Mouse (Mus musculus) erythroblast, adult 5-6 weeks (primary cell): ENCODE measurements around the gene Trp53i11. TPM values are rescaled to one million over a fixed set of nuclear protein-coding genes. Genes with fewer than 3 reads are reported as not detected.

Experiments used
- ATAC-seq: replicated peaks from 2 replicates; pipeline ENCODE4 v1.8.0; 2016; ENCODE audit warnings: moderate number of reproducible peaks, mild to moderate bottlenecking, moderate TSS enrichment, inconsistent platforms; ENCODE audit not compliant: poor library complexity, low FRiP score, severe bottlenecking
- total RNA-seq, 2 experiments: library from RNA; stranded (forward) in 1 of 2; stranded (reverse) in 1 of 2; fragments of 150-400 nt in 1 of 2; fragments of 200-764, 138-1000 nt in 1 of 2; gene quantifications; 2 replicates each; pipeline versions ENCODE4 v1.2.3 to v1.2.4; 2015 to 2017; ENCODE audit warnings: low replicate concordance in 2 of 2

Trp53i11 gene
- total RNA-seq, 2 experiments from 2014 or later, result 0.34 to 0.96 TPM

DNA sequence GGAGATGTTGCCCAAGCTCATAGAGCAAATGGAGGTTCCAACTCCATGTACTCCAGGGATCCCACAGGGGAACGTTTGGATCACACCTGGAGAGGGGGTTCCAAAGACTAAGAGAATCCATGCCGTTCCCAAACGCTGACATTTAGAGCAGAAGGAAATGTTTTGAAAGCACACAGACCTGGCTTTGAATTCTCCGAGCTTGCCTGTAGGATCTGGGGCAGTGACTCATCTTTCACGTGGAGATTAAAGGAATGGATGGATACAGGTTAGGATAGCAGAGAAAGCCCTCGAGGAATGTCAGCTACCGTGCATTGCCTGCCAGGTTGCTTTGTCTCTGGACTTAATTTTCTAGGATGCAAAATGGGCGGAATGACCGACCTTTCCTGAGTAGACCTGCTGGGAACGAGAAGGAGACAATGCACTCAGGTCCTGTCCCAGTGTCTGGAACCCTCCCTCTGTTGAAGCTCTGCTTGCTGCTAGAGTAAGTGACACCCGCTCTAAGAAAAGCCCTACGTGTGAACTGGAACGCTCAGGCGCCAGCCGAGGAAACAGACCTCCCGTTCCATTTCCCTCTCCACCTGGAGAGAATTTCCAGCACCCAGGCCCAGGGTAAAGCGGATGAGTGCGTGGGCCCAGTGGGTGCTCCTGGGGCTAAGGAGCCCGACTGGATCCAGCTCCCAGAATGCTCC, 17.0 kb upstream of the Trp53i11 start:
- no peak for ATAC-seq

DNA sequence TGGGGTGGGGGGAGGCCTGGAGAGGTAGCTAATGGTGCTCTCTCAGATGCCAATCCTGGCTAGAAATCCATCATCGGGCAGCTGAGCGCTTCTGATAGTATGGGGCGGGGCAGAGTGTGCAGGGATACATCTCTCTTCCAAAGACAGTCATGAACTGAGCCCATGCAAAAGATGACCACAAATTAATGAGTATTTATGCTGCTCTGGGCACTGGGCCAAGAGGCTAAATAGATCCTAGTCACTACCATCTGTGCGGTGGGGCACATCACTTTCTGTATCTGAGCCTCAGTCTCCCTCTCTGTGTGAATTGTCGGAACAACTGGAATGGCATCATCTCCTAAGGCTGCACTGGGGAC, 16.5 kb upstream of the Trp53i11 start:
- no peak for ATAC-seq

DNA sequence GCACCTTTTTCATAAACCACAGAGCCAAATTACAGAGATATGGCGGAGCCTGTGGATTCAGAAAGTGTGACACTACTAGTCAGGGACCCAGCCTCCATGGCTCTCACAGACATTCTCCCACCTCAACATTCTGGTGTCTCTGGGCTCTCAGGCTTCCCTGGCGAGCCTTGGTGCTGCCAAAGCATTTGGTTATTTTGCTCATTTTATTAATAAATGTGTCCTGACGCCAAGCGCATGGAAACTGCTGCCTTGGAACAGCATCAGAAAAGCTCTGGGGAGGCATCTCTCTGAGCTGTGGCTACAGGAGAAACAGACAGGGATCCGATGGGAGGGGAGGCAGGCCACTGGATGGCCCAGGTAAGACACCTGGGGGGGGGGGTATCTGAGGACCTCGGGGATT, 15.4 kb upstream of the Trp53i11 start:
- no peak for ATAC-seq

DNA sequence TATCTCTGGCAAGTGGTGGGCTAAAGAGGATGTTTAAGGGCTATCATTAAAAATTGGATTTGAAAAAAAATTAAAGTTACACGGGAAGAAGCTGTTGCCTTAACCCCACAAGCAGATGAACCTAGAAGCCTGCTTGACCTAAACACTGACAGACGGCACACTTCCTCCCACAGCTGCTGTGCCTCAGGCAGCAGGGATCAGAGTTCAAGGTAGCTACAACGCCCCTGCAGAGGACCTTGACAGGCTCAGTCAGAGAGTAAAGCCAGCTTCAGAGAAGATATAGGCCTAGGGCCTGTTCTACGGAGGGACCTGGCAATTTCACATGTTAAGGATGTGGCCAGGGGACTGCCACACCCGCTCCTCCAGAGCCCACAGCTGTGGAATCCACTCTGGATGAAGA, 14.9 kb upstream of the Trp53i11 start:
- ATAC-seq, result no peak

DNA sequence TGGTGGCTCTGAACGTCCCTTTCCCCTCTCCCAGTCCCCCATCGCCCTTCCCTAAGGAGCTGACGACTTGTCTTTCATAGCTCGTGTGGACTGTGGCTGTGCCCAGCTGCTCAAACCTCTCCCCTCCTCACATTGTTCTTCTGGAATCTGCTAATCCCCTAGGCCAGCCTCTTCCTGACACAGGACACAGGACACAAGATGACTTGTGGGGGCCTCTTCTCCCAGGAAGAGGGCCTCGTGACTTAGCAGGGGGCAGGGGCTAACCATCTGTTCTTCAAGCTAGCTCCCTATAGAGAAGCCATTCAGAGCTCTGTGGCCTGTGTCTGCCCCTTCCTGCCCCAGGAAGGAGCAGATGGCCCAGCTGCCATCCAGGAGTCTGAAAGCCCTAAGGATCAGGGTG, 13.2 kb upstream of the Trp53i11 start:
- no peak for ATAC-seq

DNA sequence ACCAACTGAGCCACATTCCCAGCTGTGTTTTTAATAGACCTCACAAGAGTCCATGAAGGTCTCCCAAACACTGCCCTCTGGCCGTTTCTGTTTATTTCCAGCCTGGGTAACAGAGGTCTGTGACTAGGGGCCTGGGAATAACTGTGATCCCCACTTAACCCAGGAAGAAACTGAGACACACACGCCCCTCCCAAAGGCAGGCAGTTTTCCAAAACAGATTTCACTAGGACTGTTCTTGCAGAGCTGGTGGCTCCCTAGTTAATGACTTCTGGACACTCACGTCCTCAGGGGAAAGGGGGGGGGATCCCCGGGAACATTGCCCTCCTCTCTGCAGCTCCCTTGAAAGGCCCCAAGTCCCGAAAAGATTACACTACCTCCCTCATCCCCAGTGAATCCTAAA, 12.1 kb upstream of the Trp53i11 start:
- no peak for ATAC-seq

DNA sequence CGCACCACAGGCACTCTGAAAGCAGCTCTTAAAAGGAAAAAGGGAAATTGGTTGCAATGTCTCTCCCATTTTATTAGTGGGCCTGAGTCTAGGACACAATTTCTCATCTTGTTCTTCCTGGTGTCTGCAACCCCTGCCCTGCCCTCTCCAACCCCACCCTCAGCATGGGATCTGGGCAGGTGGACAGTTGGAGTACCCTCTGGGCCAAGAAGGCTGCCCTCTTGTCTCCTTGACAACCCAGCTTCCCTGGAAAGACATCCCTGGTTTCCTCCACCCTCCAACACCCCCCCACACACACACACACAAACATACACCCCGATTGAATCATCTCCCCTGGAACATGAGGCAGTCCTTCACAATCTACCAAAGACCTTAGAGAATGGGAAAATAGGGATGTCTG, 11.6 kb upstream of the Trp53i11 start:
- ATAC-seq, result no peak

DNA sequence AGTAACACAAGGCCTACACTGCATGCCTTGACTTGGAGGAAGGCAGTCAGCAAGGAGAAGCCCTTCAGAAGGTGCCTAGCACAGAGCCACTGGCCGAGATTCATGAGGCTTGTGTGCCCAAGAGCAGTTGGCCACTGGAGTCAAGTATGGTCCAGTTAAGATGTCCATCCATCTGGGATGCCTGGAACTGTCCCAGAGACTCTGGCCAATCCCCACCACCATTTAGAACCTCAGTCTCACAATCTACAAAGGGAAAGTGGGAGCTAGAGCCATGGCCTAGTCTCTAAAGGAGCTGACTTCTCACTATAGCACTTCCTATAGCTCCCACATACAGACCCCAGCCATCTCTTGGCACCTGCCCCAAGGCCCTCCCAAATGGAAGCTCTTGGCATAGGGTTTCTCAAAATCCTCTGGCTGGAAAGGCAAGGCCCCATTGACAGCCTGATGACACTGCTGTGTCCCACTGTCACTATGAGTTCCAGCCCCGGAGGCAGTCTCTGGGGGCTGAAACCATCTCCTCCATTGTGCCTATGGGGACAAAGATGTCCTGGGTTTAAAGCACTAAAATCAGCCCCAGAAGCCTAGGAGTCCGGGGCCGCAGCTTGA, 11.1 kb upstream of the Trp53i11 start:
- no peak for ATAC-seq

DNA sequence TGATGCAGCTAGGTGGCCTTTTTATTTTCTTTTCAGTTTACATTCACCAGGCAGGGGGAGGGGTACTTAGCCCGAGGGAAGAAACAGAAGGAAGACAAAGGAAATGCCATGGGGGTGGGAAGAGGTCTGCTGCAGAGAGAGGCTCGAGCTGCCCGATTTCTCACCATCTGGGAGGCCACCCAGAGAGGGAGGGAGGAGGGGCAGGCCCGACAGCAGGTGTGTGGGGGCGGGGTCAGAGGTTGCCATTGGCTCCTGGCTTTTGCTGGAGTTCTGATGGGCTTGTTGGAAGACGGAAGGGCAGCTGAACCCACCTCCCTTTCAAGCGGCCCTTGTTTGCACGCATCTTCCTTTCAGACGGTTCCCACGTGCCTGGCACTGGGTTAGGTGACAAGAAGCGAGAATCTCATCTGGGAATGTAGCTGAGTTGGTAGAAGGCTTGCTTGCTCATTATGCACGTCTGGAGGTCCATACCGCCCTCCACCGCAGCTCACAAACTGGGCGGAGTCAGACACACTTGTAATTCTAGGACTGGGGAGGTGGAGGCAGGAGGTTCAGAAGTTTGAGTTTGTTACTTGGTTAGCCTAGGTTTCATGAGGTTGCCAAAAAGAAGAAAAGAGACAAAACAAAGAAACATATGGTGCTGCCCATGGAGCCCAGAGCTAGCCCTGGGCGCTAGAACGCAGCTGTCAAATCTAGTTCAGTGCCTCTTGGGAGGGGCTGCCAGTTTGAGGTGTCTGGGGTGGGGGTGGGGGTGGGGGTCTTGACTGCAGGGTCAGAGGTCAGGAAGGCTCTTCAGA, 10.3 kb upstream of the Trp53i11 start:
- ATAC-seq, result no peak

DNA sequence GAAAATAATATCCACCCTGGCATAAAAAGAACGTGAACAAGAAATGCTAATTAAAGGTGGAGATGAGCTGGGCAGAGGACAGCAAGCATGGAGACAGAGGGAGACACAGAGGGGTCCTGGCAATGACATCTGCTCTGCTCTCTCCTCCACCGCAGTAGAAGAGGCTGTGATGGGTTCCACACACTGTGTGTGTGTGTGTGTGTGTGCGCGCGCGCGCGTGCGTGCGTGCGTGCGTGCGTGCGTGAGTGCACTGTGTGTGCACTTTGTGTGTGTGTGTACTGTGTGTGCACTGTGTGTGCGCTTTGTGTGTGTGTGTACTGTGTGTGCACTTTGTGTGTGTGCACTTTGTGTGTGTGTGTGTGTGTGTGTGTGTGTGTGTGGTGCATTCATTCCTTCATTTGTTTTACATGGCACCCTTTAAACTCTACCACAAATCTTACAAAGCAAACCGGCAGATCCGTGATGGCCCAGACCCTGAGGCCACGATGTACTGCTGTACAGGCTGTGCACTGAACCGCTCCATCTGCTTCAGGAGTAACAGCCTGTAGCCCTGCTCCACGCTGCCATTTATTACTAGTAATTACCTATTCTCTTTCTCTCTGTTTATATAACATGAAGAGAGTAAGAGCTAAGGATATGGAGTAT, 9.6 kb upstream of the Trp53i11 start:
- no peak for ATAC-seq

DNA sequence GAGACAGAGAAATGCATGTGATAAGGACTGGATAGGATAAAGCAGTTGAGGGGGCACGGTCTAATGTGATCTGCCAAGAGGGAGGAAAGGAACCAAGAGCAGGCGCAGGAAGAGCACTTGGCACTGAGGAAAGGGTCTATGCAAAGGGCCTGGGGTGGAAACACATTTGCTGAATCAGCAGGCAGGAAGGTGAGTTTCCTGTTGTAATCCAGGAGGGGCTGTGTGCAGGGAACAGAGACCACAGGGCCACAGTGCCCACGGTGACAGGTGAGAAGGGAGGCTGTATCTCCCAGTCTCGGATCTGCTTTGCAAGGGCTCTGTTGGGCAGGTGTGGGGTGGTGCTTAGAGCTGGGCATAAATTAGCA, 9.1 kb upstream of the Trp53i11 start:
- ATAC-seq, result no peak

DNA sequence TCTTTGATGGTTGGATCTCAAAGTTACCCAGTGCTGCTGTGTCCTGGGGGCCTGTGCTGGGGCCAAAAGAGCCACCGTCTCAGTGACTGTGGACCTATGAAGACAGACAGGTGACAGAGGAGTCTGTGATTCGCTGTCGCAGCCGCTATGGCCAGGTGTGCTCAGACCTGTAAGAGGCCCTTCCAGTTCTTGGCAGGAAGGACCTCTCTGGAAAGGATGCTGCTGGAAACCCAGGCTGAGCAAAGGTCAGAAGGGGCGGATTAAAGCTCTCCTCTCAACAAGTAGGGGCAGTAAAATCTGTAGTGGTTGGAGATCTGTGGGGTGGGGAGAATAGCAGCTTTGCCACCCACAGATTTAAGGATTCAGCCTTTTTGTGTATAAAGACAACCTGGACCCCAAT, 7.7 kb upstream of the Trp53i11 start:
- no peak for ATAC-seq

DNA sequence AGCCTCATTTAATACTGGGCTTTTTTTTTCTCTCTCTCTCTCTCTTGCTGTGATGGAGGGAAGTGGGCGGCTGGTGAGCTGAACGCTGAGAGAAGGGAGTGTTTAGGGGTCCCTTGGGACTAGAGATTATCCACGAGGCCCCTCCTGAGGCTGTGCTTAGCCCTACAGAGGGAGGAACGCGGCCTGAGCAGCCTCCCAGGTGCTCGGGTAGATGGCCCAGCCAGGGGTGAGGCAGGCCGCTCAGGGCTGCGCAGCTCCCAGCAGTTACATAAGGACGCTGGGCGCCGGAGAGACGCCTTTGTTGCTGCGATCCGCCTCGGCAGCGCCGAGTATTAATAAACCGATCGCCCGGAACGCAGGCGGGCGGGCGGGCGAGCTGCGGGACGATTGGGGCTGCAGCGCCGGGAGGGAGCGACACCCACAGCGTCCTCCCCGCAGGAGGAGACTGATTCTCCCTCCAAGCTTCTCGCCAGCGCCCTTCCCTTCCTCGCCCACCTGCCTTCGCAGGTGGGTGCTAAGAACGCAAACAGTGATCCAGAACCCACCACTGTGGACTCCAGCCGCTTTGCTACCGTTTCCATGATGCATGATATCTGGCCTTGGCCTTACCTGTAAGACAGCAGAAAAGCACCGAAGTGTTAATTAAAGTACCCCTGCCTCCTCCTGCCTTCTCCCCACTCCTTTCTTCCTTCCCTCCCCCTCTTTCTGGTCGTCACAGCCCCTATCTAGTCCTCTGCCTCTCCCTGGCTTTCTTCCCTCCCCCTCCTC, 7.1 kb upstream of the Trp53i11 start:
- no peak for ATAC-seq

DNA sequence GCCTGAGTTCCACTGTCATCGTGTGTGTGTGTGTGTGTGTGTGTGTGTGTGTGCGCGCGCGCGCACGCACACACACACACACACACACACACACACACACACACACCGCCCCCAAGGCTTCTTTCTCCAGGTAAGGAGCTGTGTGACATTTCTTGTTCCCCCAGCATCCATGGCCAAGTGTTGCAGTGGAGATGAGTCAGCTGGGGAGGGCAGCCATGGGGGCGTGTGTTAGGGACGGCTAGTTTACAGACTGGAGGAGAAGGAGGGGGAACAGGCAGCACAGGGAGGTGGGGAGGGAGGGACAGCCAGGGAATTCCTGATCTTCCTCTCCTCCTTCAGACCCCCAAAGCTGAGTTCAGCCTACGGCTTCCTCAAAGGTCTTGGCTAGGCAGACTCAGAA, 4.5 kb upstream of the Trp53i11 start:
- ATAC-seq, result no peak

DNA sequence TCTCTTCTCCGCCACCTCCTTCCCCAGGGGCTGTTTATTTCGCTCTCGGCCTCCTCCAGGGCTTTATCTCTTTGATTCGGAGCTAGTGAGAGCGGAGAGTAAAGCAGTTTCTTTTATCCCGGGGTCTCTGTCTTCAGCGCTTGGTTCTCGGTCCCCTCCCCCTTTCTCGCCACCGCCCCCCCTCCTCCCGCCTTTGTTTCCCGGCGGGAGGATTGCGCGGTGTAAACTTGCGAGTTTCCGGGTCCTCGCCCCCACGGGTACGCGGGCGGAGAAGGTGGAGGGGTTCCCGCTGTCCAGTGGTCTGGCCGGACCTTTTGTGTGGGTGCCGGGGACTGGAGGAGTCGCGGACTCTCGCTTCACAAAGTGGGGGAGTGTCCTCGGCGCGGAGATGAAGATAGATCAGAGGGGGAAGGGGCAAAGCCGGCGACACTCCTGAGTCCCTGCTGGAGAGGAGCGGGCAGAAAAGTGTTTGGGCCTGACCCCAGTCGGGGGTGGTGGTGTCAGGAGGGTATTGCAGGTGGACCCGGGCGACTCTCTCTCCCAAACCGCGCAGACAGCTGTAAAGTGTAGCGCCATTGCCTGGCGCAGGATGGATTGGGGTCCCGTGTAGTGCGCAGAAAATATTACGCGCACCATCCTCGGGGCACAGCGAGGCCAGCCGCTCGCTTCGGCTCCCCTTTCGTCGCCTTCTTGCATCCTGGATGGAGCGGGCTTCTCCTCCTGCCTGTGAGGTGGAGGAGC, 842 bp downstream of the Trp53i11 start:
- ATAC-seq, result no peak

DNA sequence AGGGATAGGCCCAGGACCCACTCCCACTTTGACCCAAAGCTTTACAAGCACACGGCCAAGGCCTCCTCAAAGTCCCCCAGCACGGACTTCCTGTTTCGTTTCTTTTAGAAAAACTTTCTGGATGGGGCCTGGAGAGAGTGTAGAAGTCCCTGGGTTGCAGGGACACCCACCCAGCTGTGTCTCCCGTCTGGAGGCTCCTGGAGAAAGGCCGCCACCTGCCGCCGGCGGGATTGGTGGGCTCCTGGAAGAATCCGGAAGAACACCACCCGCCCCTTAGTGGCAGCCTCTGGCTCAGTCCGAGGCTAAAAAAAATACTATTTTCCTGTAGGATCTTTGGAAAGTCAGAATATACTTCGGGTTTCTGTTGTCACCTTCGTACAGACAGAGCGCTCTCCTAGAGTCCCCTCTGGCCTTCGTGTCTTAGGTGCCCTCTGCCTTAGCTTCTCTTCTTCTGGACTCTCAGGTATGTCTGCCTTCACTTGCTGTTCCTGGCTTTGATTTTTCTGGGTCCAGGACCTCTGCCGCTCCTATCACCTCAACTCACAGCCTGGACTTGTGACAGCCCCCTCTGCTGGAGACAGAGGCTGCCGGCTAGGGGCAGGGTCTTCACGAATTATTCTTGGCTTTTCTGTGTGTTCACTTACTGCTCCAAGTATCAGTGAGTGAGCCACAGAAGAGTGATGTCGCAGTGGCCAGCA, 1.6 kb downstream of the Trp53i11 start:
- ATAC-seq, result no peak

DNA sequence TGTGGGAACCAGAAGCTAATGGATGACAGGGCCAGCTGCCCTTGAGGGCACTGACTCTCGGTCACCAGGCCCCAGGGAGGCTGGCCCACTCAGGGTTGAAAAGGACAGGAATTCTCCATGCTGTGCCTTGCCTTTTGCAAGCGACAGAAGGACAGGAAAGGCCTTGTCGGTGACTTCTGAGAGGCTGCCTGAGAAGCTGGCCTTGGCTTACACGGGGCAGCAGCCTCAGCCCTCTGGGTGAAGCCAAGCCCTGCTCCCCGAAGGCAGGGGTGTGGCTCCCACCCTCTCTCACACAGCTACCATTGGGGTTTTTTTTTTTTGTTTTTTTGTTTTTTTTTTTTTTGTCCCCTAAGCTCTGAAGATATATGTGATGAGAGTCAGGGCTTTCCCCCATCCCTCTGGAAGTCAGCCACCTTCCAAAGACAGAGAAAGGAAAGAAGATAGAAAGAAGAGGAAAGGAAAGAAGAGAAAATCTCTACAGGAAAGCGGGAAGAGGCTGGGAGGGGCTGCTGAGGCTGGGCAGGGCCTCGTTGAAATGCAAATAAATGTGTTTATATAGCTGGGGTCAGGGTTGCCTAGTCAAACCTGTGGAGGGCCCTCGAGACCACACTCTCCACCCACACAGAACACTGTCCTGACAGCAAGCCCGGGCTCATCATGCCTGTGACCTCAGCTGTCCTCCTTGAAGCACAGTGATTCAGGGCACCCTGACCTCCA, 3.6 kb downstream of the Trp53i11 start:
- ATAC-seq, result no peak

DNA sequence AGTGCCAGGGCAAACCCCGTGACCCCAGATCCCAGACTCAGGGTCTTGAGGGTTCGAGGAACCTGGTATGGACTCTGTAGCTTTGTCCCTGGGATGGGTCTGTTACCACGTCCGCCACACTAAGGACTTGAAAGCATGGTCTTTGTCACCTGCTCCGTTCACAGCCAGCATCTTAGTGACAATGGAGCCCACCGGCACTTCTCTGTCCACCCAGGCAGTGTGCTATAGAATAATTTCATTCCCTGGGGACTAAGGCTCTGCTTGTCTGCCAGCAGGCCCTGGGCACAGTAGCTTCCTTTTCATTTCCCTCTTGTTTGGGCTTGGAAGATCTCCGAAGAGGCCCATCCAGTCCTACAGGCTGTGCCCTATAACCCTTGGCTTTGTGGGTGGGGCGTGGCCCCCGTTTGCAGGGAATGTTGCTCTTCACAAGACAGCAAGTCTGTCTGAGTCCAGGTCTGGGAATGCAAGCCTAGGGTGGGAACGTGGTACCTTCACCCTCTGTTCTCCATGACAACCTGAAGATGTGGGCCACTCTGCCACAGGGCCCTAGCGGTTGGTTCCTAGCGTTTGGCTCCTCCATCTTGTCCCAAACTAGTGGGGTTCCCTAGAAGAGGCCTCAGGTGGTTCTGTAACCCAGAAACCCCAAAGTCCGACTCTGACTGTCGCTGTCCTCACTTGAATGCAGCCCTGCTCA, 4.3 kb downstream of the Trp53i11 start:
- no peak for ATAC-seq
